Mouse (Mus musculus) megakaryocyte, adult 5-6 weeks (primary cell): Measurements from ENCODE around the gene Gnl3. TPM values are rescaled to one million over a fixed set of nuclear protein-coding genes. Genes with fewer than 3 reads are reported as not detected.

Source experiments
- total RNA-seq, 2 experiments: library from RNA; stranded (forward) in 1 of 2; stranded (reverse) in 1 of 2; fragments of 153-499, 151-499 nt in 1 of 2; fragments of 221-1000, 200-1000 nt in 1 of 2; gene quantifications; 2 replicates each; pipeline versions ENCODE4 v1.2.3 to v1.2.4; 2015 to 2017

The Gnl3 gene
- total RNA-seq, 2 experiments from 2014 or later: 45.8 to 48.6 TPM

Other genes starting within 250 kb of the Gnl3 start
- 7.9 and 9.0 TPM in 2 replicates for gene Tmem110, start 193.6 kb downstream of the Gnl3 start, total RNA-seq (2015)
- gene Tmem110, start 193.6 kb downstream of the Gnl3 start, total RNA-seq (2017): 12.0 and 12.2 TPM in 2 replicates
- 0.91 and 1.8 TPM in 2 replicates for gene Mustn1, start 140.0 kb downstream of the Gnl3 start, total RNA-seq (2015)
- gene Mustn1, start 140.0 kb downstream of the Gnl3 start, total RNA-seq (2017): 0.16 TPM in 1 of 2 replicates, not detected in the other
- not detected in 2 replicates for gene Itih4, start 132.7 kb downstream of the Gnl3 start, total RNA-seq (2015)
- gene Itih4, start 132.7 kb downstream of the Gnl3 start, total RNA-seq (2017): not detected in 2 replicates
- not detected in 2 replicates for gene Itih3, start 95.4 kb downstream of the Gnl3 start, total RNA-seq (2015)
- not detected in 2 replicates for gene Itih3, start 95.4 kb downstream of the Gnl3 start, total RNA-seq (2017)
- not detected in 2 replicates for gene Itih1, start 75.9 kb downstream of the Gnl3 start, total RNA-seq (2015)
- not detected in 2 replicates for gene Itih1, start 75.9 kb downstream of the Gnl3 start, total RNA-seq (2017)
- 4.3 and 4.9 TPM in 2 replicates for gene Nek4, start 67.8 kb downstream of the Gnl3 start, total RNA-seq (2015)
- gene Nek4, start 67.8 kb downstream of the Gnl3 start, total RNA-seq (2017): 5.2 and 7.6 TPM in 2 replicates
- gene Glt8d1, start 17.8 kb downstream of the Gnl3 start, total RNA-seq (2015): 22.8 and 32.1 TPM in 2 replicates
- gene Glt8d1, start 17.8 kb downstream of the Gnl3 start, total RNA-seq (2017): 20.2 and 28.3 TPM in 2 replicates
- gene Spcs1, start 17.5 kb downstream of the Gnl3 start, total RNA-seq (2015): 179 and 205 TPM in 2 replicates
- gene Spcs1, start 17.5 kb downstream of the Gnl3 start, total RNA-seq (2017): 80.1 and 82.1 TPM in 2 replicates
- gene Pbrm1, start within 50 bp of the Gnl3 start, total RNA-seq (2015): 73.6 and 77.6 TPM in 2 replicates
- gene Pbrm1, start within 50 bp of the Gnl3 start, total RNA-seq (2017): 63.1 and 71.9 TPM in 2 replicates
- gene Smim4, start 109.8 kb upstream of the Gnl3 start, total RNA-seq (2015): 65.2 and 73.3 TPM in 2 replicates
- 34.8 and 42.5 TPM in 2 replicates for gene Smim4, start 109.8 kb upstream of the Gnl3 start, total RNA-seq (2017)
- 20.6 and 21.0 TPM in 2 replicates for gene Nt5dc2, start 111.9 kb upstream of the Gnl3 start, total RNA-seq (2015)
- 24.1 and 29.0 TPM in 2 replicates for gene Nt5dc2, start 111.9 kb upstream of the Gnl3 start, total RNA-seq (2017)
- 0.27 TPM in 1 of 2 replicates, not detected in the other for gene Stab1, start 149.5 kb upstream of the Gnl3 start, total RNA-seq (2015)
- gene Stab1, start 149.5 kb upstream of the Gnl3 start, total RNA-seq (2017): 0.40 and 1.0 TPM in 2 replicates
- gene Tnnc1, start 189.2 kb upstream of the Gnl3 start, total RNA-seq (2015): 0.71 TPM in 1 of 2 replicates, not detected in the other
- gene Tnnc1, start 189.2 kb upstream of the Gnl3 start, total RNA-seq (2017): not detected in 2 replicates
- gene Nisch, start 197.8 kb upstream of the Gnl3 start, total RNA-seq (2015): 74.8 and 95.0 TPM in 2 replicates
- gene Nisch, start 197.8 kb upstream of the Gnl3 start, total RNA-seq (2017): 65.6 and 79.0 TPM in 2 replicates
- not detected in 2 replicates for gene Sema3g, start 198.7 kb upstream of the Gnl3 start, total RNA-seq (2015)
- not detected in 2 replicates for gene Sema3g, start 198.7 kb upstream of the Gnl3 start, total RNA-seq (2017)
- gene Phf7, start 232.2 kb upstream of the Gnl3 start, total RNA-seq (2015): 12.5 and 14.3 TPM in 2 replicates
- gene Phf7, start 232.2 kb upstream of the Gnl3 start, total RNA-seq (2017): 9.8 and 13.4 TPM in 2 replicates
- 14.0 and 15.6 TPM in 2 replicates for gene Bap1, start 232.3 kb upstream of the Gnl3 start, total RNA-seq (2015)
- 30.4 and 31.8 TPM in 2 replicates for gene Bap1, start 232.3 kb upstream of the Gnl3 start, total RNA-seq (2017)